Mouse (Mus musculus): ENCODE results near the gene Dclk2. TPM values are rescaled to one million over a fixed set of nuclear protein-coding genes. Genes with fewer than 3 reads are reported as not detected.

Gene Dclk2
- total and polyA plus RNA-seq, 3 experiments: under 0.01 to 0.17 TPM; not detected in 1

DNA sequence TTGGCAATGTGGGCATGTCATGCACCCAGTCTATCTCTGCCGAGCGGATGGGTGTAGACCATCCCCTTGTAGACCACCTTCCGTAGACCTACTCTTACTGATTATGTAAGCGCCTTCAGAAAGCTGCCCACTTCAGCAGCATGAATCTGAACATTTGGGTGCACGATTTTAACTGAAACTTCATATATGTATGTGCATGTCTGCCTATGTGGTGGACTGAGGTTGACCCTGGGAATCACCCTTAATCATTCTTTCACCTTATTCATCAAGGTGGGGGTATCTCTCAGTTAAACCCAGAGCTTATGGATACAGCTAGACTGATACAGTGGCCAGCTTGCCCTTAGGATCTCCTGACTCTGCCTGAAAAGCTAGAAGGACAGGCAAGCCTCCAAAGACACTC lies 3.6 kb downstream of the Dclk2 start:
- Histone ChIP-seq H3K27ac (ENCODE audit: control insufficient read depth, low read depth, low read length) (no peak overlapping the region), H3K79me2 (ENCODE audit: control insufficient read depth, insufficient read depth, low read length, poor library complexity) (no peaks in the 10 kb centered on the region), H3K4me3 (ENCODE audit: control insufficient read depth in 1 of 2, insufficient read depth in 1 of 2, low read depth in 2 of 2, low read length in 2 of 2) (no peak overlapping the region), H3K4me1 (ENCODE audit: control insufficient read depth in 1 of 2, insufficient read depth in 2 of 2, low read length in 2 of 2) (no peaks in the 10 kb centered on the region), H3K36me3 (ENCODE audit: control insufficient read depth in 1 of 2, insufficient read depth in 2 of 2, low read length in 2 of 2) (no peaks in the 10 kb centered on the region), H3K27me3 (ENCODE audit: control insufficient read depth in 1 of 2, insufficient read depth in 2 of 2, low read length in 2 of 2) (no peaks in the 10 kb centered on the region), H3K9ac (ENCODE audit: control insufficient read depth, low read depth, low read length, poor library complexity, severe bottlenecking) (no peak overlapping the region), H3K9me3 (replicated peaks; ENCODE audit: insufficient read depth, low read length) (no peaks in the 10 kb centered on the region)
- no peak for DNase-seq (ENCODE audit: low read depth, low spot score)
- TF ChIP-seq UBTF (IDR thresholded peaks at IDR 0.05; ENCODE audit: borderline replicate concordance, insufficient read depth, low read depth, low read length) (no peak), CTCF (IDR thresholded peaks at IDR 0.05 in 2 of 3, conservative IDR thresholded peaks at IDR 0.05 in 1 of 3; ENCODE audit: control insufficient read depth in 1 of 3, insufficient read depth in 1 of 3, low read depth in 2 of 3, low read length in 3 of 3, poor library complexity in 1 of 3, severe bottlenecking in 1 of 3) (no peak), MYC (IDR thresholded peaks at IDR 0.05; ENCODE audit: low read depth, low read length) (no peak), MYB (IDR thresholded peaks at IDR 0.05; ENCODE audit: low read depth, low read length) (no peak), ZKSCAN1 (IDR thresholded peaks at IDR 0.05; ENCODE audit: low read depth, low read length) (no peak), POLR2AphosphoS2 (IDR thresholded peaks at IDR 0.05; ENCODE audit: low read length) (no peak)

DNA sequence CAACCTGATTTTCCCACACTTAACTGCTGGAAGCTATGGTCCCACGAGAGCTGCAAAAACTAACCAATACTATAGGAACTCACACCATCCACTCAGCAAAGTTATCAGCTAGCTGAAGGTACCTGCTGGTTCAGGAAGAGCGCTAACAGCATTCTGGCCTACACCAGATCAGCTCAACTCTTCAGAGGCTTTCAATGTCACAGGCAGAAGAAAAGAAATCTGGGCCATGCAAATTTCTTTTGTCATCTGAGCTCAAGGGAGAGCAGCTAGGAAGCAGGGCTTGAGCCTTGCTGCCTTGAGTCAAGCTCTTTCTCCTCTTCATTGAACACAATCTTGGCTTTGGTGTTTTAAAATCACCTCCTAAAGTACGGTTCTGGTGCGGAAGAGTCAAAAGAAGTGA lies 4.0 kb downstream of the Dclk2 start:
- TF ChIP-seq TAL1 (IDR thresholded peaks at IDR 0.05; ENCODE audit: low read length) (no peak), TCF12 (IDR thresholded peaks at IDR 0.05; ENCODE audit: low read depth, low read length) (no peak), CHD1 (IDR thresholded peaks at IDR 0.05; ENCODE audit: low read depth, low read length) (no peak), USF1 (IDR thresholded peaks at IDR 0.05; ENCODE audit: low read depth, low read length) (no peak), NRF1 (IDR thresholded peaks at IDR 0.05; ENCODE audit: insufficient read depth, low read depth, low read length, poor library complexity, severe bottlenecking) (no peak)
- Histone ChIP-seq H3K4me3 (ENCODE audit: control insufficient read depth in 1 of 2, insufficient read depth in 1 of 2, low read depth in 2 of 2, low read length in 2 of 2) (no peak overlapping the region), H3K36me3 (ENCODE audit: control insufficient read depth in 1 of 2, insufficient read depth in 2 of 2, low read length in 2 of 2) (no peaks in the 10 kb centered on the region), H3K9ac (ENCODE audit: control insufficient read depth, low read depth, low read length, poor library complexity, severe bottlenecking) (no peak overlapping the region), H3K4me1 (ENCODE audit: control insufficient read depth in 1 of 2, insufficient read depth in 2 of 2, low read length in 2 of 2) (no peaks in the 10 kb centered on the region), H3K79me2 (ENCODE audit: control insufficient read depth, insufficient read depth, low read length, poor library complexity) (no peaks in the 10 kb centered on the region), H3K9me3 (replicated peaks; ENCODE audit: insufficient read depth, low read length) (no peaks in the 10 kb centered on the region), H3K27me3 (ENCODE audit: control insufficient read depth in 1 of 2, insufficient read depth in 2 of 2, low read length in 2 of 2) (no peaks in the 10 kb centered on the region), H3K27ac (ENCODE audit: control insufficient read depth, low read depth, low read length) (no peak overlapping the region)
- no peak for DNase-seq (ENCODE audit: low read depth, low spot score)

DNA sequence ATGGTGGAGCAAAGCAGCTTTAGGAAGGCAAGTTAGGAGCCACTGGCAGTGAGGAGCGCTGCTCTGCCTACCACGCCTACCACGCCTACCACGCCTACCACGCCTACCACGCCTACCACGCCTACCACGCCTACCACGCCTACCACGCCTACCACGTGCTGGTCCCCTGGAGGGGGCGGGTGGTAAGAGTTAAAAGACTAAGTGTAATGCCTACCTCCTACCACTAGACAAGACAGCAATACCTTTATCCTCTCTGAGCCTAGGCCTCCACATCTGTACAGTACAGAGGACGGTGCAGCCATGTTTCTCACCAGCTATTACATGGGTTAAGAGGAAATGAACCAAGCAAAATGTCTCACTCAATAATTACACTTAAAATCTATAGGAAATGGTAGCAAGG lies 5.4 kb downstream of the Dclk2 start:
- Histone ChIP-seq H3K79me2 (ENCODE audit: control insufficient read depth, insufficient read depth, low read length, poor library complexity) (no peaks in the 10 kb centered on the region), H3K36me3 (ENCODE audit: control insufficient read depth in 1 of 2, insufficient read depth in 2 of 2, low read length in 2 of 2) (no peaks in the 10 kb centered on the region), H3K9ac (ENCODE audit: control insufficient read depth, low read depth, low read length, poor library complexity, severe bottlenecking) (no peak overlapping the region), H3K4me3 (ENCODE audit: control insufficient read depth in 1 of 2, insufficient read depth in 1 of 2, low read depth in 2 of 2, low read length in 2 of 2) (no peak overlapping the region), H3K27me3 (ENCODE audit: control insufficient read depth in 1 of 2, insufficient read depth in 2 of 2, low read length in 2 of 2) (no peaks in the 10 kb centered on the region), H3K27ac (ENCODE audit: control insufficient read depth, low read depth, low read length) (no peak overlapping the region), H3K9me3 (replicated peaks; ENCODE audit: insufficient read depth, low read length) (no peaks in the 10 kb centered on the region), H3K4me1 (ENCODE audit: control insufficient read depth in 1 of 2, insufficient read depth in 2 of 2, low read length in 2 of 2) (no peaks in the 10 kb centered on the region)
- no peak for DNase-seq (ENCODE audit: low read depth, low spot score)
- TF ChIP-seq UBTF (IDR thresholded peaks at IDR 0.05; ENCODE audit: borderline replicate concordance, insufficient read depth, low read depth, low read length) (no peak), GABPA (IDR thresholded peaks at IDR 0.05; ENCODE audit: low read depth, low read length) (no peak), USF1 (IDR thresholded peaks at IDR 0.05; ENCODE audit: low read depth, low read length) (no peak), TBP (IDR thresholded peaks at IDR 0.05; ENCODE audit: low read depth, low read length) (no peak), EP300 (IDR thresholded peaks at IDR 0.05; ENCODE audit: low read depth in 1 of 2, low read length in 2 of 2) (no peak), GATA1 (IDR thresholded peaks at IDR 0.05; ENCODE audit: low read depth, low read length) (no peak), MAZ (IDR thresholded peaks at IDR 0.05; ENCODE audit: low read depth, low read length) (no peak), TCF12 (IDR thresholded peaks at IDR 0.05; ENCODE audit: low read depth, low read length) (no peak), MEF2A (IDR thresholded peaks at IDR 0.05; ENCODE audit: extremely low read depth, insufficient replicate concordance, low read depth, low read length, poor library complexity, severe bottlenecking) (no peak), SMC3 (IDR thresholded peaks at IDR 0.05; ENCODE audit: low read depth, low read length) (no peak), CHD2 (IDR thresholded peaks at IDR 0.05; ENCODE audit: low read length) (no peak), MYC (IDR thresholded peaks at IDR 0.05; ENCODE audit: low read depth, low read length) (no peak), ZC3H11A (IDR thresholded peaks at IDR 0.05; ENCODE audit: low read depth, low read length) (no peak)
